Mouse (Mus musculus) heart, adult 9 months (tissue): ENCODE measurements at regions not wholly inside any gene's neighbourhood (a gene's known extent, or its start where the extent isn't known, plus 50 kb on each side); places are given as distances from the start of the nearest gene placed in this dataset.

Experiments used
- DNase-seq, 2 experiments: peaks; one replicate each; pipeline ENCODE4 v3.0.0; 2022; ENCODE audit warnings: low spot score in 2 of 2

GRCm38 (mm10) chr17:85932360-85933132 lies 212.4 kb downstream of the Srbd1 start:
- DNase-seq = no peak

- DNase-seq = no peak
Measured at GRCm38 (mm10) chr17:85931955-85932354, 213.0 kb downstream of the Srbd1 start.

GRCm38 (mm10) chr17:85930789-85931188 lies 214.2 kb downstream of the Srbd1 start:
- DNase-seq = no peak

- no peak for DNase-seq
Measured at GRCm38 (mm10) chr17:85930331-85930730, 214.6 kb downstream of the Srbd1 start.

- no peak for DNase-seq
Measured at GRCm38 (mm10) chr17:85929699-85930286, 215.2 kb downstream of the Srbd1 start.

GRCm38 (mm10) chr17:85928543-85928942 lies 216.4 kb downstream of the Srbd1 start:
- no peak for DNase-seq

- no peak for DNase-seq
Measured at GRCm38 (mm10) chr17:85927261-85927660, 217.7 kb downstream of the Srbd1 start.

- DNase-seq = no peak
Measured at GRCm38 (mm10) chr17:85926044-85926443, 218.9 kb downstream of the Srbd1 start.

GRCm38 (mm10) chr17:85921219-85921673 lies 223.7 kb downstream of the Srbd1 start:
- no peak for DNase-seq

GRCm38 (mm10) chr17:85919868-85920267 lies 225.1 kb downstream of the Srbd1 start:
- DNase-seq = no peak

- DNase-seq = no peak
Measured at GRCm38 (mm10) chr17:85915870-85916269, 227.8 kb upstream of the Six2 start.

GRCm38 (mm10) chr17:85914062-85914461 lies 226.0 kb upstream of the Six2 start:
- DNase-seq = no peak

GRCm38 (mm10) chr17:85908709-85909108 lies 220.6 kb upstream of the Six2 start:
- no peak for DNase-seq

- no peak for DNase-seq
Measured at GRCm38 (mm10) chr17:85906597-85907187, 218.6 kb upstream of the Six2 start.

- no peak for DNase-seq
Measured at GRCm38 (mm10) chr17:85902575-85902974, 214.5 kb upstream of the Six2 start.

- DNase-seq = no peak
Measured at GRCm38 (mm10) chr17:85899096-85899495, 211.0 kb upstream of the Six2 start.

- no peak for DNase-seq
Measured at GRCm38 (mm10) chr17:85895978-85896377, 207.9 kb upstream of the Six2 start.

- DNase-seq = no peak
Measured at GRCm38 (mm10) chr17:85891243-85891642, 203.2 kb upstream of the Six2 start.

- DNase-seq = no peak
Measured at GRCm38 (mm10) chr17:85889746-85890532, 201.9 kb upstream of the Six2 start.

GRCm38 (mm10) chr17:85888568-85889398 lies 200.7 kb upstream of the Six2 start:
- DNase-seq = no peak

- no peak for DNase-seq
Measured at GRCm38 (mm10) chr17:85886675-85887074, 198.6 kb upstream of the Six2 start.
